Mouse (Mus musculus): ENCODE data around the gene Nr1h3. TPM values are rescaled to one million over a fixed set of nuclear protein-coding genes. Genes with fewer than 3 reads are reported as not detected.

Nr1h3 gene
- polyA plus RNA-seq, 1 experiment from 2014 or later = 12.8 TPM

Other genes starting within 250 kb of the Nr1h3 start
- 1.2 and 1.5 TPM in 2 replicates for gene Rapsn, start 167.2 kb downstream of the Nr1h3 start, polyA plus RNA-seq (2015; fragmentation: Nextera tagmentation; extraction: Ambion mirVana)
- gene Psmc3, start 148.8 kb downstream of the Nr1h3 start, polyA plus RNA-seq (2015; fragmentation: Nextera tagmentation; extraction: Ambion mirVana) = 232 and 236 TPM in 2 replicates
- gene Slc39a13, start 132.4 kb downstream of the Nr1h3 start, polyA plus RNA-seq (2015; fragmentation: Nextera tagmentation; extraction: Ambion mirVana) = 26.5 and 32.4 TPM in 2 replicates
- gene Spi1, start 120.4 kb downstream of the Nr1h3 start, polyA plus RNA-seq (2015; fragmentation: Nextera tagmentation; extraction: Ambion mirVana) = 7.9 and 8.9 TPM in 2 replicates
- 0.05 and 0.06 TPM in 2 replicates for gene Mybpc3, start 84.7 kb downstream of the Nr1h3 start, polyA plus RNA-seq (2015; fragmentation: Nextera tagmentation; extraction: Ambion mirVana)
- gene Madd, start 19.0 kb downstream of the Nr1h3 start, polyA plus RNA-seq (2015; fragmentation: Nextera tagmentation; extraction: Ambion mirVana) = 8.0 and 11.0 TPM in 2 replicates
- 20.4 and 20.9 TPM in 2 replicates for gene Acp2, start 51 bp upstream of the Nr1h3 start, polyA plus RNA-seq (2015; fragmentation: Nextera tagmentation; extraction: Ambion mirVana)
- 14.8 and 17.4 TPM in 2 replicates for gene Ddb2, start 34.1 kb upstream of the Nr1h3 start, polyA plus RNA-seq (2015; fragmentation: Nextera tagmentation; extraction: Ambion mirVana)
- gene Pacsin3, start 53.1 kb upstream of the Nr1h3 start, polyA plus RNA-seq (2015; fragmentation: Nextera tagmentation; extraction: Ambion mirVana) = 21.3 and 22.3 TPM in 2 replicates
- gene Arfgap2, start 62.1 kb upstream of the Nr1h3 start, polyA plus RNA-seq (2015; fragmentation: Nextera tagmentation; extraction: Ambion mirVana) = 72.0 and 75.6 TPM in 2 replicates
- gene 1110051M20Rik, start 241.9 kb upstream of the Nr1h3 start, polyA plus RNA-seq (2015; fragmentation: Nextera tagmentation; extraction: Ambion mirVana) = 36.3 and 38.6 TPM in 2 replicates